Mouse (Mus musculus): Measurements from ENCODE around the gene Atf4. TPM values are rescaled to one million over a fixed set of nuclear protein-coding genes. Genes with fewer than 3 reads are reported as not detected.

Gene Atf4
- total RNA-seq, 2 experiments from 2014 or later: 119 to 131 TPM

- DNase-seq: no peak
These were observed 31.9 kb downstream of the Atf4 start, which contains the start of gene Cacna1i for GRCm38 (mm10) chr15:80286851-80287415. Gene Cacna1i, plus strand, starts transcription at chr15:80287238.

GRCm38 (mm10) chr15:80288036-80288435 is 33.1 kb downstream of the Atf4 start:
- DNase-seq: no peak

- peak; percentile 72 for DNase-seq
These were observed 34.5 kb downstream of the Atf4 start for GRCm38 (mm10) chr15:80289436-80289835.

- no peak for DNase-seq
These were observed 42.2 kb downstream of the Atf4 start for GRCm38 (mm10) chr15:80297146-80297545.

- DNase-seq: no peak
These were observed 48.8 kb downstream of the Atf4 start for GRCm38 (mm10) chr15:80303779-80304178.

- DNase-seq: no peak
These were observed 49.2 kb downstream of the Atf4 start for GRCm38 (mm10) chr15:80304188-80304587.

GRCm38 (mm10) chr15:80306146-80306545 is 51.2 kb downstream of the Atf4 start:
- DNase-seq: no peak

Other genes starting within 250 kb of the Atf4 start
- 10 to 100 TPM; 46.4 to 50.7 TPM for gene Pdgfb, start 240.2 kb upstream of the Atf4 start, total RNA-seq (2021)
- 10 to 100 TPM; 73.4 to 86.0 TPM for gene Syngr1, start 163.8 kb upstream of the Atf4 start, total RNA-seq (2021)
- 100 to 1,000 TPM; 591 to 607 TPM for gene Rpl3, start 163.3 kb upstream of the Atf4 start, total RNA-seq (2021)
- 10 to 100 TPM; 36.5 to 37.0 TPM for gene Tab1, start 122.1 kb upstream of the Atf4 start, total RNA-seq (2021)
- gene Mgat3, start 81.5 kb upstream of the Atf4 start, total RNA-seq (2021): 1 to 10 TPM; 2.5 TPM
- gene Mief1, start 21.2 kb upstream of the Atf4 start, total RNA-seq (2021): 10 to 100 TPM; 38.0 to 38.3 TPM
- 10 to 100 TPM; 20.3 to 24.3 TPM for gene AC140267.1, start 19.3 kb upstream of the Atf4 start, total RNA-seq (2021)
- gene Rps19bp1, start 9.1 kb downstream of the Atf4 start, total RNA-seq (2021): 10 to 100 TPM; 26.1 to 27.2 TPM
- under 1 TPM in 1 of 2 experiments, not detected in 1; 0.05 TPM for gene Cacna1i, start 32.1 kb downstream of the Atf4 start, total RNA-seq (2021)